Comparison of ENCODE assay signal across 15 mouse cellular contexts in genomic region chr13:100703468-100703867, GRCm38 (mm10). TPM values are rescaled to one million over a fixed set of nuclear protein-coding genes. Genes with fewer than 3 reads are reported as not detected.
DNase-seq lines count a peak whose midpoint lies in the region; ATAC-seq and TF ChIP-seq lines count a peak whose summit lies in the region.
"Had no signal": no experiment of that assay in that cellular context is flagged by ENCODE, and none has a peak within 500 bp of the region (broad histone marks: within the 10 kb centered on the region; RNA-seq: fewer than 3 reads in every experiment).

No protein-coding gene starts in this region.

- H3K4me2 ChIP-seq in liver, postnatal 0 days (ENCODE audit: low read depth, low read length): no peak overlapping the region
- H3K4me2 ChIP-seq in liver, embryonic 12.5 days: no peak overlapping the region
- H3K4me2 ChIP-seq: embryonic facial prominence, embryonic 13.5 days had no signal

- DNase-seq in gastrocnemius, adult 2 months: no peak
- no peak for DNase-seq in gastrocnemius, postnatal 10 days
- DNase-seq in liver, postnatal 0 days: no peak
- peak; percentile 57 for DNase-seq in ZHBTc4 (ENCODE audit: low read depth, low spot score)
- DNase-seq in kidney, postnatal 4 days: peak; percentile 22 to 38
- no peak for DNase-seq in lung, adult 2 months
- DNase-seq: cerebellum, postnatal 14 days; layer of hippocampus, adult 9-11 months; lung, postnatal 36 days; thymus, adult 2 months had no signal

- TF ChIP-seq EP300 in liver, postnatal 0 days (IDR thresholded peaks at IDR 0.05; ENCODE audit: low read depth): no peak

- H3K9ac ChIP-seq in liver, postnatal 0 days (replicated peaks): no peak overlapping the region
- no peak overlapping the region for H3K9ac ChIP-seq in liver, embryonic 12.5 days
- H3K9ac ChIP-seq: embryonic facial prominence, embryonic 13.5 days had no signal

- no peaks in the 10 kb centered on the region for H3K27me3 ChIP-seq in liver, postnatal 0 days (ENCODE audit: insufficient read depth, low read length)
- H3K27me3 ChIP-seq in liver, embryonic 12.5 days (replicated peaks): no peaks in the 10 kb centered on the region
- H3K27me3 ChIP-seq: CH12.LX; embryonic facial prominence, embryonic 13.5 days had no signal

- TF ChIP-seq POLR2A in lung, adult 2 months (IDR thresholded peaks at IDR 0.05; ENCODE audit: borderline replicate concordance, extremely low read depth, low read depth, low read length): no peak

- ATAC-seq in liver, postnatal 0 days: no peak
- no peak for ATAC-seq in liver, embryonic 12.5 days
- no peak for ATAC-seq in activated CD4-positive, CD25-positive, alpha-beta regulatory T cell, adult 4 months

- H3K4me1 ChIP-seq in liver, postnatal 0 days (ENCODE audit: insufficient read depth): no peaks in the 10 kb centered on the region
- no peaks in the 10 kb centered on the region for H3K4me1 ChIP-seq in liver, embryonic 12.5 days
- no peaks in the 10 kb centered on the region for H3K4me1 ChIP-seq in lung, adult 2 months (ENCODE audit: control insufficient read depth, insufficient read depth, low read length)
- H3K4me1 ChIP-seq: embryonic facial prominence, embryonic 13.5 days had no signal

- H3K27ac ChIP-seq in gastrocnemius, adult 2 months: no peak overlapping the region
- no peak overlapping the region for H3K27ac ChIP-seq in liver, postnatal 0 days (ENCODE audit: low read depth)
- H3K27ac ChIP-seq in liver, embryonic 12.5 days: no peak overlapping the region
- H3K27ac ChIP-seq: embryonic facial prominence, embryonic 13.5 days had no signal

- peak; percentile 18; the same call in 1 of the 2 replicates for TF ChIP-seq CTCF in gastrocnemius, adult 2 months (IDR thresholded peaks at IDR 0.05)
- TF ChIP-seq CTCF in liver, postnatal 0 days (IDR thresholded peaks at IDR 0.05; ENCODE audit: low read depth): peak; percentile 36; the same call in 1 of the 2 replicates
- no peak for TF ChIP-seq CTCF in lung, adult 2 months (IDR thresholded peaks at IDR 0.05; ENCODE audit: insufficient read depth, low read length)

- peaks cover 62% of the 10 kb centered on the region for H3K36me3 ChIP-seq in liver, postnatal 0 days (replicated peaks; ENCODE audit: insufficient read depth, low read length)
- peaks cover 95% of the 10 kb centered on the region for H3K36me3 ChIP-seq in liver, embryonic 12.5 days

- intact Hi-C loops in gastrocnemius, adult 2 months (cut with DNase I): no loop called here

- H3K9me3 ChIP-seq in liver, postnatal 0 days (ENCODE audit: low read length): no peaks in the 10 kb centered on the region
- no peaks in the 10 kb centered on the region for H3K9me3 ChIP-seq in liver, embryonic 12.5 days (replicated peaks)
- H3K9me3 ChIP-seq: embryonic facial prominence, embryonic 13.5 days had no signal

- H3K4me3 ChIP-seq in gastrocnemius, adult 2 months: no peak overlapping the region
- H3K4me3 ChIP-seq in liver, postnatal 0 days (ENCODE audit: low read depth, low read length): no peak overlapping the region
- H3K4me3 ChIP-seq in liver, embryonic 12.5 days: no peak overlapping the region
- no peak overlapping the region for H3K4me3 ChIP-seq in lung, adult 2 months (replicated peaks; ENCODE audit: extremely low read depth, low read depth, low read length)
- H3K4me3 ChIP-seq: embryonic facial prominence, embryonic 13.5 days; myocyte had no signal

- 92% methylated on average over 2 of the region's 2 CpGs for WGBS in liver, postnatal 0 days (ENCODE audit: insufficient replicate concordance)
- 88% methylated on average over 2 of the region's 2 CpGs for WGBS in liver, embryonic 12.5 days (ENCODE audit: insufficient replicate concordance)
- WGBS in lung, adult 2 months: 87% methylated on average over 2 of the region's 2 CpGs

RNA-seq across cellular contexts. Expression of gene Cdk7, which starts 27.3 kb away (rescaled TPM):
- total RNA-seq in gastrocnemius, adult 2 months (2021): 10 to 100 TPM; 11.5 to 13.6 TPM
- 10 to 100 TPM; 20.4 to 26.9 TPM for total RNA-seq in gastrocnemius, postnatal 10 days (2021)
- 24.3 and 25.0 TPM in 2 replicates for polyA plus RNA-seq in liver, postnatal 0 days (2015; fragmentation: Nextera tagmentation; extraction: Ambion mirVana)
- 60.1 TPM in 2 replicates for polyA plus RNA-seq in liver, embryonic 12.5 days (2016; fragmentation: Nextera tagmentation; extraction: Ambion mirVana)
- 8.9 and 12.8 TPM in 2 replicates for polyA plus RNA-seq in lung, adult 2 months (2012; rRNA removed)
- 10 to 100 TPM; 68.3 to 77.4 TPM for polyA plus RNA-seq in activated CD4-positive, CD25-positive, alpha-beta regulatory T cell, adult 4 months (2017; shearing (Covaris generic))

RNA-seq across cellular contexts. Expression of gene Ccdc125, which starts 34.0 kb away (rescaled TPM):
- under 1 TPM; 0.15 to 0.17 TPM for total RNA-seq in gastrocnemius, adult 2 months (2021)
- 1 to 10 TPM in 1 of 2 experiments, under 1 TPM in 1; 0.94 to 1.4 TPM for total RNA-seq in gastrocnemius, postnatal 10 days (2021)
- 6.1 and 7.0 TPM in 2 replicates for polyA plus RNA-seq in liver, postnatal 0 days (2015; fragmentation: Nextera tagmentation; extraction: Ambion mirVana)
- 6.4 and 6.8 TPM in 2 replicates for polyA plus RNA-seq in liver, embryonic 12.5 days (2016; fragmentation: Nextera tagmentation; extraction: Ambion mirVana)
- 2.0 and 2.5 TPM in 2 replicates for polyA plus RNA-seq in lung, adult 2 months (2012; rRNA removed)
- 10 to 100 TPM; 23.3 to 25.2 TPM for polyA plus RNA-seq in activated CD4-positive, CD25-positive, alpha-beta regulatory T cell, adult 4 months (2017; shearing (Covaris generic))

RNA-seq across cellular contexts. Expression of gene Mrps36, which starts 41.0 kb away (rescaled TPM):
- 100 to 1,000 TPM; 118 to 180 TPM for total RNA-seq in gastrocnemius, adult 2 months (2021)
- total RNA-seq in gastrocnemius, postnatal 10 days (2021): 100 to 1,000 TPM; 123 to 131 TPM
- 120 and 126 TPM in 2 replicates for polyA plus RNA-seq in liver, postnatal 0 days (2015; fragmentation: Nextera tagmentation; extraction: Ambion mirVana)
- polyA plus RNA-seq in liver, embryonic 12.5 days (2016; fragmentation: Nextera tagmentation; extraction: Ambion mirVana): 174 and 179 TPM in 2 replicates
- polyA plus RNA-seq in lung, adult 2 months (2012; rRNA removed): 27.0 and 29.2 TPM in 2 replicates
- polyA plus RNA-seq in activated CD4-positive, CD25-positive, alpha-beta regulatory T cell, adult 4 months (2017; shearing (Covaris generic)): 100 to 1,000 TPM; 108 to 119 TPM

RNA-seq across cellular contexts. Expression of gene Taf9, which starts 52.1 kb away (rescaled TPM):
- 1 to 10 TPM in 1 of 2 experiments, under 1 TPM in 1; 0.56 to 7.4 TPM for total RNA-seq in gastrocnemius, adult 2 months (2021)
- total RNA-seq in gastrocnemius, postnatal 10 days (2021): 10 to 100 TPM; 10.8 to 12.9 TPM
- polyA plus RNA-seq in liver, postnatal 0 days (2015; fragmentation: Nextera tagmentation; extraction: Ambion mirVana): 17.7 and 20.1 TPM in 2 replicates
- 17.8 and 17.9 TPM in 2 replicates for polyA plus RNA-seq in liver, embryonic 12.5 days (2016; fragmentation: Nextera tagmentation; extraction: Ambion mirVana)
- polyA plus RNA-seq in lung, adult 2 months (2012; rRNA removed): 1.3 and 3.3 TPM in 2 replicates
- 10 to 100 TPM in 1 of 2 experiments, 1 to 10 TPM in 1; 4.1 to 18.8 TPM for polyA plus RNA-seq in activated CD4-positive, CD25-positive, alpha-beta regulatory T cell, adult 4 months (2017; shearing (Covaris generic))

RNA-seq across cellular contexts. Expression of gene Rad17, which starts 52.6 kb away (rescaled TPM):
- total RNA-seq in gastrocnemius, adult 2 months (2021): 10 to 100 TPM; 11.4 to 13.7 TPM
- total RNA-seq in gastrocnemius, postnatal 10 days (2021): 10 to 100 TPM; 11.0 to 11.7 TPM
- polyA plus RNA-seq in liver, postnatal 0 days (2015; fragmentation: Nextera tagmentation; extraction: Ambion mirVana): 9.2 and 10.5 TPM in 2 replicates
- polyA plus RNA-seq in liver, embryonic 12.5 days (2016; fragmentation: Nextera tagmentation; extraction: Ambion mirVana): 20.0 and 20.3 TPM in 2 replicates
- 3.2 and 4.4 TPM in 2 replicates for polyA plus RNA-seq in lung, adult 2 months (2012; rRNA removed)
- 10 to 100 TPM; 20.9 to 26.3 TPM for polyA plus RNA-seq in activated CD4-positive, CD25-positive, alpha-beta regulatory T cell, adult 4 months (2017; shearing (Covaris generic))

Comparison
In these comparisons a context has a peak if more than half of its experiments do, and no peak if none do; other contexts are left out.
1. DNase-seq: peak in ZHBTc4 (single experiment) and kidney, postnatal 4 days (2 of 2); none in gastrocnemius, adult 2 months (single experiment), gastrocnemius, postnatal 10 days (single experiment), liver, postnatal 0 days (single experiment) and lung, adult 2 months (single experiment).